Mouse (Mus musculus): Measurements from ENCODE around the gene Fat3.

Gene Fat3

GRCm38 (mm10) chr9:15866280-15867072 lies 634.6 kb downstream of the Fat3 start:
- no peak for DNase-seq (ENCODE audit: low spot score)

- DNase-seq (ENCODE audit: low spot score): no peak
These were observed 639.7 kb downstream of the Fat3 start for GRCm38 (mm10) chr9:15861402-15861801.
